Mouse (Mus musculus): ENCODE measurements around the gene Tmem170b.

Gene Tmem170b

DNA sequence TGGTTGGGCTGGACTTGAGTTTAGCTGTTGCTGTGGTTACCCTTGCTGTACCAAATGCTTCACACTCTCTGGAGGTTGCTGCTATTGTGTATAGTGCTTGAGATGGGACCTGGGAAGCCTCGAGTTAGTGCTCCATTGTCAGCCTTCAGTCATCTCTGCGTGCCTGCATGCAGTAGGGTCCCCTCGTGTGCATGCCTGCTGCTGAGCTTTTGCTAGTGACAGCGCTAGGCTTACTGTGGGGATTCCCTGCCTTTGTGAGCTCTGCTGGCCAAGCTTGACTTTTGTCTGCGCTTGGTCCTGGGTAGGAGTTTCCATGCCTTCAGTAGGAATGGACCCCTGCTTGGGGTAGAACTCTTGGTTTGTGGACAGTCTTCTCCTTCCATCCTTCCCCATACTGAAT, 9.3 kb downstream of the Tmem170b start:
- no peak for DNase-seq

DNA sequence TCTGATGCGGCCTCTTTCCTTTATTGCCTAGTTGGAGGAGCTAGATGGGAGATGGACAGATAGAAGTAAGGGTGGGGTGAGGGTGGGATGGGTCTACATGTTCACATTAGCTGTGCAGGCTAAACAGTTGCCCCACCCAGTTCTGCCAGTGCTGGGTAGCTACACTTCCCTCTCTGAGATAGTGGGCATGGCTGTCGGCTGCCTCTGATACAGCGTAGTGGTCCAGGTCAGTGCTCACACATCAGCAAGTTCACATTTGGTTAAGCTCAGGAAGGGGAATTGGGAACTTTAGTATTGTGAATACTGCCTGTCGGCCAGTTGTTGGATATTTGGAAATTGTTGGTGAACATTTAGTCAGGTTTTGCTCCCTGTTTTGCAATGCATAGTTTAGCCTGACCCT, 13.8 kb downstream of the Tmem170b start:
- no peak for DNase-seq

DNA sequence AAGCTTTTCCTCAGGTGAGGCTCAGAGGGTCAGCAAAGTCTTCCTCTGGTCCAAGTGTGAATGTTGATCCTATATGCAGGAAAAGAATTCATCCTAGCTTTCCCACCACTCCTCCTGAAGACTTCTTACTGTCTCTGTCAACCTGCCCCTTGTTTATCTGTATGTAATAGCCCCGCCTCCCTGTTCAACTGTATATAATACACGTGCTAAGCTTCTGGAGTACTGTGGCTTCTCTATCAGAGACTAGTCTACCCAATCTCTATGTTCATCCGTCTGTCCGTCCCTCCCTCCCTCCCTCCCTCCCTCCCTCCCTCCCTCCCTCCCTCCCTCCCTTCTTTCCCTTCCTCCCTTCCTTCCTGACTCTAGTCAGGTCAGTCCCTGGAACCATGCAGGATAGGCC, 14.4 kb downstream of the Tmem170b start:
- no peak for DNase-seq

DNA sequence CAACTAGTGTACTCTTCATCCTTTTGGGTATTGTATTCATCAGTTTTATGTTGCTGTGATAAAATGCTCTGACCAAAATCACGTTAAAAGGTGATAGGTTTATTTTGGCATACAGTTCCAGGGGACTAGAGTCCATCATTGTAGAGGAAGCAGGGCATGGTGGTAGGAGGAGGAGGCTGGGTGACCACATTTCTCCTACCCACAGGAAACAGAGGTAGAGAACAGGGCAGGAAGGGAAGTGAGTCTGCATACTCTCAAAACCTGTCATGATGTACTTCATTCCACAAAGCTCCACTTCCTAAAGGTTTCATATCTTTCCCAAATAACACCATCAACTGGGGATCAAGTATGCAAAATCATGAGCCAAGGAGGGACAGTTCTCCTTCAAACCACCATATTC, 18.4 kb downstream of the Tmem170b start:
- DNase-seq, result no peak

DNA sequence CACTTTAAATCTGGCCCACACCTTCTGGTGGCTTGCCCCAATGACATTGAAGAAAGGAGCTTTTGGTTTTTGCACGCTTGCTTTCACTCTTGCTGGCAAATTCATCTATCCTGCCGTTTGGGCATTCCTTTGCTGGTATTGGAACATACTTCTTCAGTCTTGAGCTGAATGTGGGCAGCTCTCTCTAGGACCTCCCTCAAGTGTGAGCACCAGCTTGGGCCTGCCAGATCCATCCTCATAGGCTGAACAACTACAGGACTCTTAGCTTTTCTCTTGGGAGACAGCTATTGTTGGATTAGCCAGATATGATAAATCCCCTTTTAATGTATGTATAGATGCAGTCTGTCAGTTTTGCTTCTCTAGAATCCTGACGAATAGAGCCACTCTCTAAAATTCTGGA, 19.5 kb downstream of the Tmem170b start:
- DNase-seq, result no peak

DNA sequence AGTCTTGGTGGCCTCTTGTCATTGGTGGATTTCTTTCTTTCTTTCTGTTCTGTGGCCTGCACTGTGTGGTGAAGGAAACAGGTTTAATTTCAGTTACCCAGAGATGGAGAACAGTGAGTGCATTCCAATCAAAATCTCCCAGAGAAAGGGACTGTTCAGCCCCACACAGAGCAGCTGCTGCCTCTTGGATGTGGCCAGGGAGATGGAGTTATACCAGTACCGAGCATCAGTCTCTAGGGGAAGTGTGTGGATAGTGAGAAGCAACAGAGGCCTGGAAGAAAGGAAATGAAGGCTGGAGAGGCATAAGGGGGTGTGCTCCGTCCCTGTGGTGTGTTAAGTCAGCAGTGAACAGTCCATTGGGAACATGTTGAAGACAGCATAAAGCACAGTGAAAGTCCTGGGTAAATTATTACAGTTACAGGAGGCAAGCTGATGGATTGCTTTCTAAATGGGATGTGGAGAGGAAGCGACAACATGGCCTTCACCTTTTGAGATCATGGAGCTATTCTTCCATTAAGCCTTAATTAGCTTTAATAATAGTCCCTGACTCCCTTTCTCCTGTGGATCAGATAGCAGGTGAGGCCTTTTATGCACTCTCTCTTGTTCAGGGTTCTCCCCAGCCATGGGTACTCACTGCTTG, 21.7 kb downstream of the Tmem170b start:
- no peak for DNase-seq

DNA sequence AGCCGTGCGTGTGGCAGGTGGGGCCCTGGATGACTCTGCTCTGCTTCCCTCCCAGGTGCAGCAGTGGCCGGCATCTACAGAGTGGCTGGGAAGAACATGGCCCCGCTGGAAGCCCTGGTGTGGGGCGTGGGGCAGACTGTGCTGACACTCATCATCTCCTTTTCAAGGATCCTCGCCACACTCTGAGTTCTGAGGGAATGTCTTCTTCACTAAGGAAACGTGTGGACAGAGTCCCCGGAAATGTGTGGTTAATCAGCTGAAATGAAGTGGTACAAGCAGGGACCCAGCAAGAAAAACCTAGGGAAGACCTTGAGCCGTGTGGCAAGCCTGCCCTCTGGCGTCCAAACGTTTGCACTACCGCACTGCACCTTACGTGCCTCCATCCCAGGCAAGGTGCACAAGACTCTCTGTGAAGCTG, 28.7 kb downstream of the Tmem170b start:
- peak; percentile 85 to 86 for DNase-seq

DNA sequence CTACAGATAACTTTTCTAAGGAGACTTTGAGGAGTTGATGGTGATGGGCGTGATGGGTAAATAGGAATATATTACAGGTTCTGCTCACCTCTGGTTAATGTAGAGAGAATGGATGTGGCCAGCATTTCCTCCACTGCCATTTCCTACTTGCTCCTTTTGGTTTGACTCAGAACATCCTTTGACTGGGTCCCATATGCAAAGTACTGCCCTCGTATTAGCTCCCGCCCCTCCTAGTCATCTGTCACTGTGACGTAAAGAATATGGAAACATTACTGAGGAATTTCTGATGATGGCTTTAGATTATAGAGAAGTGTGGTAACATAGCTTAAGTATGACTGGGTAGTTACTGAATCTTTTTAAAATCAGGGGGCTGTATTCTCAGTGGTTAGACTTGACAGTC, 32.4 kb downstream of the Tmem170b start:
- DNase-seq, result no peak

DNA sequence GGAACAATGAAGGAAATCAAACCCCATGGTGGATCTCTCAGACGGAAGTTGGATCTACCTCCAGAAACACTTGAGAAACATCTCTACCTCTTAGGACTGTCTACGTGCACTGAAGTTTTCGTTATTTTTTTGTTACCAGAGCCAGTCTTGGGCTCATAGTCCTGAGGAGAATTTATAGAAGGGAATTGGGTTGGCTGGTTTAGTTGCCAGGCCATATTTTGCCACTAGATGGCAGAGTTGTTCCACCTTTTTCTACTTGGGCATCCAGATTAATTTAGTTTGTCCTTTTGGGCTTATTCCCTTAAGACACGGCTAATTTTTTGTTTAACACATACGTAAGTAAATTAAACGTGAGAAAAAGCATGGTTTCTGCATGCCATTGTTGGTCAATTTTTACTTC, 37.1 kb downstream of the Tmem170b start:
- peak; percentile 80 for DNase-seq

DNA sequence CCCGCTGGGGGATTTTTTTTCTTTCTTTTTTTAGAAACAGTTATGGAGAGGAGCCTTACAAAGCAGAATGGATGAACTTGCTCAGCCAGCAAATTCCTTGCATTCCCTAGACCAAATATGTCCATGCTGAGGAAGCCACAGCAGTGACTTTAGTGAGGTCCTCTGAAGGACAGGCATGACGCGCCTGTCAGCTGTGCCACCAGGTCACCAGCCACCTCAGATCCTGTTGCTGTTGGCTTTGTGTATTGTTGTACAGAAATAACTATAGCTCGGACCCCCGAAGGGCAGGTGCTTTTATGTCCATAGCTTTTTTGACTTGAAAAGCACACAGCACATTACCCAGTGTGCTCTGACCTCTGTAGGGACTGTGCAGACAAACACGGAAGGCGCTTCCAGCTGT, 38.1 kb downstream of the Tmem170b start:
- no peak for DNase-seq

DNA sequence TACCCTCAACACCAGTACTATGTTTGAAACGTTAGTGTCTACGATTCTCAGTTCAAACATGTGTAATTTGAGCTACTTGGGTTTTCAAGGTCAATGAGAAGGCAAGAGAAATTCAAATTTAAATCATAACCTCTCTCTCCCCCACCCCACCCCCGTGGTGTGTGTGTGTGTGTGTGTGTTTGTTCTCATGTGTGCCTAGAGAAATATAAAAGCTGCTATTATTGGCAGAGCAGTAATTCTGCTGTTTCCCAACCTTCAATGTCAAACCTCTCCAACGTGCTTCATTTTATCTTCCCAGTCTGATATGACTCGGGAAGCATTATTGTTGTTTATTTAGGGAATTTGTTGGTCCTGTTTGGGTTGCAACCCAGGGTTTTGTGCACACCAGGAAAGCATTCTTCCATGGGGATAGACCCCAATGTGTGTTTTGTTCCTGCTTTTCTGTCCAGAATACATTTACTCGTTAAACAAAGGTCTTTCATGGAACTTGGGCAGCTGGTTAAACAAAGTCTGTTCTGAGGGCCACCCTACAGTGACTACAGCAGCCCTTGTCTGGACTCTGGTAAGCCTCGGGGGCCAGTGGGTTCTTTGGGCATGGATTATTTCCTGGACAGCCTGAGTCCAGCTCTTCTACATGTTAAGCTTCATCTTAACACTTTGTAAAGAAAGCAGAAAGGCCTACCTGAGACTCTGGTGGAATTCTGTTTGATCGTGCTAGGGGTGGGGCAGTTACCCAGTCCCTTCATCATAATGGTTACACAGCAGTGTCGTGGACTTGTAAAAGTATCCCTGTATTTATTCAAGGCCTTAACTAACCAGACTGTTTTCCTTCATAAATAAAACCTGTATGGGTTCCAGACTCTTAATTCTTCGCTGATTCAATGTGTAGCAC, 39.1 kb downstream of the Tmem170b start:
- no peak for DNase-seq

DNA sequence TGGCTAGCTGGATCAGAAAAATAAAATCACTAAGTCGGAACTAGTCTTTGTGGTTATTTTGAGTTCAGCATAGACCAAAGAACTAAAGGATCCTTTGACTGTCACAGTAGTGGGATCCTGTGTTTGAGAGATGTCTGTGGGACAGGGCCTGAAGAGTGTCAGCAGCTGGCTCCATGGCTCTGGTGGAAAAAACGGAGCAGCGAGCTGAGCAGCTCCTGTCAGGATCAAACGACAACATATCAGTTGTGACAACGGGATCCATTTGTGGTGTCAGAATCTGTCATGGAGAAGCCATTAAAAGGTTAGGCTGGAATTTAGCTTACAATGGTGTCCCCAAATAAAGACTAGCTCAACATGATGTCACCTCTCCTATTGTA, 39.8 kb downstream of the Tmem170b start:
- no peak for DNase-seq

DNA sequence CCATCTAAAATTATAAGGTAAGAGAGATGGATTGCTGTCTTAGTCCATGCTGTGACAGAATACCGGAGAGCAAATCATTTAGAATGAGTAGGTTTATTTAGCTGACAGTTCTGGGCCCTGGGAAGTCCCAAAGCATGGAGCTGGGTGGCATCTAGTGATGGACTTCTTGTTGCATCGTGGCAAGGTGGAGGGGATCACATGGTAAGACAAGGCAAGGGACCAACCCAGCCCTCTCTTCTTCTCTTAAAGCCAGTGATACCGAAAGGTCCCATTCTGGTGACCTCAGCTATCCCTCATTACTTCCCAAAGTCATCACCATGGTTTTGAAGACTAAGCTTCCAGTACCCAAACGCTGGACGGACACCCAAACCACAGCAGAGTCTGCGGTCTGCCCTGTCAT, 42.3 kb downstream of the Tmem170b start:
- DNase-seq, result no peak

DNA sequence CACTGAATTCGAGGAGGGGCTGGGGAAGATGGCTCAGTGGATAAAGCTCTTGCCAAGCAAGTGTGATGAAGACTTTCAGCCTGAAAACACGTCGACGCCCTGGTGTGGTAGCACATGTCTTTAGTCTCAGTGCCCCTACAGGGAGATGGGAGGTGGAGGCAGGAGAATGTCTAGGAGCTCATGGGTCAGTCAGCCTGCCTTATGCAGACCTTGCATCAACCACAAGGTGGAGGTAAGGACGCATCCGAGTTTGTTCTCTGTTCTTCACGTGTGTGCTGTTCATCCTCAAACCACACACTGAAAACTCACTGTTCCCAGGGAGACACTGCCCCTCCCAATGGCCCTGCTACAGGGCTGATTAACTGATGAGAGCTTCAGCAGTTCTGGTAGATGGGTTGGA, 45.0 kb downstream of the Tmem170b start:
- no peak for DNase-seq

DNA sequence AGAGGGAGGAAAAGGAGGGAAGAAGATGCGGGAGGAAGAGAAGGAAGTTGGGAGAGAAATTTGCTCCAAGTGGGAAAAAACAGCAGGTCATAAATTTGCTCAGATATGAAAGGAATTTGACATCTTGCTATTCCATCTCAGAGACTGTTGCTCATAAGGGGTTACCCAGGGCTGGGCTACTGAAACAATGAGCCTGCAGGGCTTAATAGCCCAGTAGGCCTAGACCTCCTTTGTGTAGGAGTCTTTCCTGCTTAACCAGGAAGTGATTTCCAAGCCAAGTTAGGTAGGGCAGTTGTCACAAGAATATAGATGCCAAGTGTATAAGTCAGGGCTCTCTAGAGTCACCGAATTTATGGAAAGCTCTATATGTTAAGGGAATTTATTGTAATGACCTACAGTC, 48.1 kb downstream of the Tmem170b start:
- no peak for DNase-seq

DNA sequence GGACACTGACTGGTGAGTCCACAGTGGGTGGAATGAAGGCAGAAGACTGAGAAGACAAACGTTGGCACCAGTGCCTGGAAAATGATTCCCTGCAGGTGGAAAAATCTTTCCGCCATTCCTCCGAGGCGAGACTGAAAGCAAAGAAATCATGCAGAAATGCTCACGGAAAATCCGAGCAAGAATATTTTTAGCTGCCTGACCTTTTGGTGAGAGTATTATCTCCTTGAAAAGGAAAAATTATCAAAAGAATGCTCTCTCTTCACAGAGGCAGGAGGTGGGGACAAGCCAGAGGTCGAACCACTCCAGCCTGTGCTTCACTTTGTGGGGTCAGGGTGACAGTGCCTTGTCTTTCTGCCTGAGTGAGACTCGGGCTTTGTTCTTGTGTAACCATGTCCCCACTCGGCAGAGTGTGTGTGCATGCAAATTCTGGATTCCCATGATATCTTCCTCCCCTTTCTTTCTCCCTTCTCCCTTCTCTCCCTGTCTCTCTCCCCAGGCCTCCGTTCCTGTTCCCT, 49.9 kb downstream of the Tmem170b start:
- no peak for DNase-seq

DNA sequence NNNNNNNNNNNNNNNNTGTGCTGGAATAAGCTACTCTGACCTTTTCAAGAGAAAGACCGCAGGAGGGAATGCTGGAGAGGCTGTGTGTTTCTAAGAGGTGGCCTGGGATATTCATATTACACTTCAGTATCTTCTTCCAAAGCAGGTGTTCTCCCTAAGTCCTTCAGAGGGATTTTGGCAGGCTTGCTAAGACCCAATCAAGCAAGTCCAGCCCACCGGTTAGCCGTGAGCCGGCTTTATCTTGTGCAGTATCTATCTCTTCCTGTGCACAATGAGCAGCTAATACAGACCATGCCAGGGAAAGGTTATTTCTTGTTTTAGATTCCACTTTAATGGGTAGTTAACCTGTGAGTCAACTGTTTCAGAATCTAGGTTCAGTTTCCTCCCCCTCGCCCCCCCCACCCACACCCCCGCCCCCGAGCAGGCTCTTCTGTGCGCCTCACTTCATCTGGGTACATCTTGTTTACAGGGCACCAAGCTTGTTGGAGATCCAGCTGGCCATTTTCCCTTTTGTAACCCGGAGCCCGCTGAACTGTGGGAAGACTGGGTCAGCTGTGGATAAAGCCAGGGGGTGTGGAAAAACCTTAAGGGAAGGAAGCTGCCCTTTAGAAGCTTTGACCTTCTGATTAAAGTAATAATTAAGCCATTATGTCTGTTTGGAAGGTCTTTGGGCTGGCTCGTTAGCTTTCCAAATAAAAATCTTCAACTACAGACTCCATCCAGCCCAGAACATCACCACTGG, 54.5 kb downstream of the Tmem170b start:
- DNase-seq, result peak in 1 of 2 experiments; percentile 19

DNA sequence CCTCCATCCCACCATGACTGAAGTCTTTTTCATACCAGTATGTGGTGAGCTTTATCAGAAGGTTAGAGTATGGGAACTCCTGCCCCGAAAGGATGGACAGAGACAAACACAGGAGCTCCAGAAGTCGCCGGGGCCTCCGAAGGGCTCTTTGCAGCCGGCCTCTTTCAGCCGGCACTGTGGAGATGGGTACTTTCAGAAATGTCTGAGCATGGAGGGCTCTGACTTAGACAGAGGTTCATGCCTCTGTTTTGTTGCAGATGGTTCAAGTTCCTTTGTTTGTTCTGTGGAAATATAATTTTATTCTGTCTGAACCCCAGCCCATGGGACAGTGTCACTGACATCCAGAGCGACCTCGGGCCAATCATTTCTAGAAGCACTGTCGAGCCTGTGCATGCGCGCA, 55.4 kb downstream of the Tmem170b start:
- no peak for DNase-seq

DNA sequence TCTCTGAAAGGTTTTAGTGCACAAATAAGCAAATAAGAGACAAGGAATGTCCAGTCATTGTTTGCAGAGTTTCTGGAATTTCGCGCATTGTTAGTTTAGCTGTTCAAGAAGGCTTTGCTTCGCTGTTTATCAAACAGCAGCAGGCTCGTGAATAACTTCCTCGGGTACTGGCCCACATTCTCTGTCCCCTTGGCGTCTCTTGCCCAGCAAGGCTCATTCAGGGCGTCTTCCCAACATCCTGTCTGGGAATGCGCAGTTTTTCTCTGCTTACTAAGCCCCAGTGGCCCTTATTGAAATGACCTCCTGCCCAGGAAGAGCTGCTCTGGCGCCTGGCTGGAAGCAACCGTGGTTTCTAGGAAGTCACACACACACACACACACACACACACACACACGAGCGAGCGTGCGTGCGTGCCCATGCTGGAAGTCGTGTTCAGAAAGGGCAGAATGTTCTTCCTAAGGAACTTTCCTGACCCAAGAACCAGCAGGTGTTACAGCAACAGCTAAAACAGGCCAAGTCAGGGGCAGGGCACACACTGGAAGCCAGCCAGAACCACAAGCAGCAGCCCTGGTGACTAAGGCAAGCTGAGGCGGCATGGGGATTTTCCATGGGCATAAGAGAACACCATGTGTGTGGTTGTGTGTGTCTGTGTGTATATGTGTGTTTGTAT, 56.8 kb downstream of the Tmem170b start:
- DNase-seq, result peak; percentile 31 to 41

DNA sequence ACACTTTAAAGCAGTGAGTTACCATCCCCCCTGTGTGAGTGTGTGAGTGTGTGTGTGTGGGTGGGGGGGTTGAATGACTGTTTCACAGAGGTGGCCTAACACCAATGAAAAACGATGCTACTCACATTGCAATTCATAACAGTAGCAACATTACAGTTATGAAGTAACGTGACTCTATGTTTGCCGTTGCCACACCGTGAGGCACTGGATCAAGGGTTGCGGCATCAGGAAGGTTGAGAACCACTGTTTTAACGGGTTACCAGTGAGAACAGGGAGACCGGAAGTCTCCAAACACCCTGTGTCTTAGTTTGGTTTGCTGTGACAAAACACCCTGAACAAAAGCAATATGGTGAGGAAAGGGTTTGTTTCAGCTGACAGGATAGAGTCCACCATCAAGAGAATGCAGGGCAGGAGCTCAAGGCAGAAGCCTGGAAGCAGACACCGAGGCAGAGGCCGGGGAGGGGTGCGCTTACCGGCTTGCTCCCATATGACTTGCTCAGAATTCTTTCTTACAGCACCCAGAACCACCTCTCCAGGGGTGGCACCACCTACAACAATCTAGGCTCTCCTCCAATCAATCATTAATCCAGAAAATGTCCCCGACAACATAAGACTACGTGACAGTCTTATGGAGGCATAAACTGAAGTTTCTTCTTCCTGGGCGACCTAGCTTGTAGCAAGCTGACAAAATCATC, 57.9 kb downstream of the Tmem170b start:
- DNase-seq, result no peak

DNA sequence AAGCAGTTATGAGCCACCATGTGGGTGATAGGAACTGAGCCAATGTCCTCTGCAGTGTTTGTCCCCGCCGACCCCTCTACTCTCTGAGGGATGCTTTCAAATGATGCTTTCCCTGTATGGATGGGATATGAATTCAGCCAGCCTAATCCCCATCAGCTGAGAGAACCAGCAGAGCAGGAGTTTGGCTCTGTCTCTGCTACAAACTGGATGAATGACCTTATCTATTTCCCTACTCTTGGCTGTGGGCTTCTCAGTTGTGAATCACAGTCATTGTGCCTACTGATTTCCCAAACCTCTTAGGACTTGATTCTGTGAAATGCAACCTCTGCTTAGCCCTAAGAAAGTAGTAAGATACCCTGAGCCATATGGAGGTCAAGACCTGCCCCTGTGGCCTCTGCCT, 64.2 kb downstream of the Tmem170b start:
- no peak for DNase-seq

DNA sequence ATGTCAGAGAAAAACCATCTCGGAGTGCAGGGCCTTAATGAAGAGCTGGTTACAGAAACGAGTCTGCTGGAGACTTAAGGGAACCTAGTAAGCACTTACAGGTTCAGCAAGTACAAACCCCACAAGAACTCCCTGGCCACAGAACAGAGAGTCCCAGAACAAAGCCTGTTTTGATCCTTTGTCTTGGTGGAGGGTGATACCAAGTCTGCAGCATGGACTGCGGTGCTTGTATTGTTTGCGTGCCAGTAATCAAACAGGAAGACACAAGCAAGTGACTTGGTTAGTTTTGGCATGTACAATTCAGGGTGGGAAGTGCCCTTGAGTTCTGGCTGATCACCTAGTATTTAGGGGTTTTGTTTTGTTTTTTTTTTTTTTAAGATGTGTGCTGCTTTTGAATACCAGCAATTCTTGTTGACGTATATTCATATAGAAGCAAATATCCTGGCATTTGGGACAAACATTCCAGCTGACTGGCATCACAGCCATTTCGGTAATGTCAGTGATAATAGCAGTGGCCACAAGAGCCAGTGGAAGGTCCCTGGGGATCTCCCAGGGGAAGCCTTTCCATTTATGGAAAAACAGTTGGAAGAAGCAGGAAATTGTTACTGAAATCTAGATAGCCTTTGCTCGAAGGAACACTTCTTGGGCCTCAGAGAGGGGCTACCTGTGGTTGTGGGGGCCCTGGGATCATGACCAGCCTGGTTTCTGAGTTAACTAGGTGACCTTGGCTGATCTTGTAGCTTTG, 64.9 kb downstream of the Tmem170b start:
- no peak for DNase-seq

All from cerebellum, postnatal 14 days (tissue).